Mouse (Mus musculus) mesoderm, embryonic 11.5 days (tissue): ENCODE results near the gene Trim29.

ENCODE experiments used
- DNase-seq: peaks from one replicate; pipeline ENCODE4 v3.0.0-alpha.2; 2012; ENCODE audit warnings: low read depth, low spot score

The Trim29 gene

DNA sequence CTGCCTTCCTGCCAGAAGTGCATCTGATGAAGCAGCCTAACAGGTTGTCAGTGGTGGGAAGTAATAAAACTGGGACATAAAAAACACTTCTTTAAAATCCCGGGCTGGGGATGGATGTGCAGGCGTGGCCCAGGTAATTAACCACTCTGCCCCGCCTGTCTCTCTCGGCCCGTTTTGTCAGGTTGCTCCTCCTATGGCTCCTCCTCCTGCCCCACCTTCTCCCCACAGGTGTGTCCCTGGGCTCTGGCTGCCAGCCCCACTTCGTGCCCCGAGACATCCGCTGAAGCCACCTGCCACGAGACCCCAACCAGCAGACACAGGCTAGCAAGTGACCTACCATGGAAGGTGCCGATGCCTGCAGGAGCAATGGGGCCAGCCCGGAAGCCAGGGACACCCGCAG lies at the start of gene Trim29:
Gene Trim29, plus strand, starts transcription at position 311 of the 400 bp plus-strand sequence.
- DNase-seq, result no peak

DNA sequence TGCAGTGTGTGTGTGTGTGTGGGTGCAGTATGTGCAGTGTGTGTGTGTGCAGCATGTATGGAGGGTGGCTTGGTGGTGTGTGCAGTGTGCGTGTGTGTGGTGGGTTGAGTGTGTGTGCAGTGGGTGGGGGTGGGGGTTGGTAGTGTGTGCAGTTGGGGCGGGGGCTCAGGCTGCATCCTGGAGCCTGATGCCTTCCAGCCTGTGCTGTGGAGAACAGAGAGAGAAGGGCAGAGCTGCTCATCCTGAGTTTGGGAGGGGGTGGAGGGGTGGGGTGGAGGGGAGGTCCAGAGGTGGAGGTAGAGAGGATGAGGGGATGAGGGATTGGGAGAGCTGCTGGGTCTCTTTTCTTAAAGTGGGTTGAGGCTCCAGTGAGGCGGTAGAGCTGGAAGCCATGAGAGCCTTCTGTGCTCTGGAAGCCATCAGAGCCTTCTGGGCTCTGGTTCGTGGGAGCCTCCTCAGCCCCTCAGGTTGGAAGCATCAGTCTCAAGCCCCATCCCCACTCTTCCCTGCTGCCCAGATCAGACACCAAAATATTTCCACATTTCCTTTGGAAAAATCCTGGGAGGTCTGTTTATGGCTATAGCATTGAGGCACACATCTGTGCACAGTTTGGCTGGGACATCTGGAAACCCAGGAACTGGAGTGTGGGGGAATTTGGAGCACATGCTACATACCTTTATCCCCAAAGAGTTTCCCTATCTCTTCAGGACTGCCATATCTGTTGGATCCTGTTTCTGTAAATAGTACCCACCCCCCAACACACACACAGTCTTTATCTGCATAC lies 49.3 kb upstream of the Trim29 start:
- DNase-seq, result peak; percentile 66

GRCm38 (mm10) chr9:43261941-43262340 lies 48.7 kb upstream of the Trim29 start:
- DNase-seq, result no peak

GRCm38 (mm10) chr9:43262390-43262789 lies 48.3 kb upstream of the Trim29 start:
- no peak for DNase-seq

GRCm38 (mm10) chr9:43262811-43263550 lies 47.7 kb upstream of the Trim29 start:
- no peak for DNase-seq

DNA sequence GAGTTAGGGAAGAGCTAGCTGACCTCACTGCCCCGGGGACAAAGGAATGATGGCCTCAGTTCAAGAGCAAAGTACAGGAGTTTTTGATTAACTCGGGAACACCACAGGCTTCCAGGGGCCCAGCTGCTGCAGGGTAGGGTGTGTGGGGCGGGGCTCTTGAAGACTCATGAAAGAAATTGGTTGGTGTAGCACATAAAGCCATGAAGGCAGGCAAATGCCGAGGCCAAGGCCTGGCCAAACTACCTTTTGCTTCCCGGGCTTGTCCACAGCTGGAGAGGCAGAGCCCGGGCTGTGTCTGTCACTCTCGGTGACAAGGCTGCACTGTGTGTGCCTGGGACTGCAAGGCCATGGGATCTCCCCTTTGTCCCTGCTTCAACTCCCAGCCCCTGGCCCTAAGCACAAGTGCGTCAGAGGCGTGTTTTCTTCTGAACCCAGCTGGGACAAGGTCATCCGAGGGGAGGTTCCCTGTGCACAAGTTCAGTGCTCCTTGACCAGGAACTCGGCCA lies 46.6 kb upstream of the Trim29 start:
- peak; percentile 65 for DNase-seq

DNA sequence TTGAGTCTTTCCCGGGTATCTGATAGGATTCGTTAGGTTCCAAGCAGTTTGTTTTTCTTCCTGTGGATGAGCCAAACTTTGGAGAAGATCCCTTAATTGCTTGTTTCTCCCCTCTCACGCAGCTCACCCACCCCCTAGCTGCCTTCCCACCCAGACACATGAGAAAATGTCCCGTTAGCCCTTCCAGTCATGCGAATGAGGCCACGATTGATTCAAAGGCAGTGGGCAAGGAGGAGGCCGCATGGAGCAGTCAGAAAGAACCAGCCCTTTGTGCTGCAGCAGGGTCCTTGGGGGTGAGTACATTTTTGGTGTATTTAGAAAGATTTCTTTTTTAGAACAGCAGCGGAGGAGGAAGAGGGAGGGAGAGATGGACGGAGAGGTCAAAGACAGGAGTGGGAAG lies 45.5 kb upstream of the Trim29 start:
- no peak for DNase-seq

- DNase-seq, result no peak
Observed at GRCm38 (mm10) chr9:43267357-43267756, 43.3 kb upstream of the Trim29 start.

- no peak for DNase-seq
Observed at GRCm38 (mm10) chr9:43269166-43269565, 41.5 kb upstream of the Trim29 start.

DNA sequence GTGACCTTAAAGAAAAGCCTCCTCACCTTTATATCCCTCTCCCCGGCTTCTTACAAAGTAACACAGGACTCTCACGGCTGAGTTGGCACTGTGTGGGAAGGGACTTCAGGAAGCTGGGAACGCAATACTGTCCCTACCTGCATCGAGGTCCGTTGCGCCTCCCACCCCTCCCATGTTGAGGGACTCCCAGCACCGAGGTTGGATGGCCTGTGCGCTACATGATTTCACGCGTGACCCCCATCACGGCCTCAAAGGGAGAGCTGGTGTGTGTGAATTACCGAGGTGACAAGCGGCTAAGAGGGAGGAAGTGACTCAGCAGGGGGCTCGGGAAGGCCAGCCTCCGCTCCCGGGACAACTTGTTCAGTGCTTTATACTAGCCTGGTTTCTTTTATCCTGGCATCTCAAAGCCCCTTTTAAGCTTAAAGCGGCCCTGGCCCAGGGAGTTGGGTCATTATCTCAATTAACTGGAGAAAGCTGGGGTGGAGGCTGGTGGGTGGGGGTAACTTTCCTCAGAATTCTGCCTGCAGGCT lies 39.9 kb upstream of the Trim29 start:
- no peak for DNase-seq

DNA sequence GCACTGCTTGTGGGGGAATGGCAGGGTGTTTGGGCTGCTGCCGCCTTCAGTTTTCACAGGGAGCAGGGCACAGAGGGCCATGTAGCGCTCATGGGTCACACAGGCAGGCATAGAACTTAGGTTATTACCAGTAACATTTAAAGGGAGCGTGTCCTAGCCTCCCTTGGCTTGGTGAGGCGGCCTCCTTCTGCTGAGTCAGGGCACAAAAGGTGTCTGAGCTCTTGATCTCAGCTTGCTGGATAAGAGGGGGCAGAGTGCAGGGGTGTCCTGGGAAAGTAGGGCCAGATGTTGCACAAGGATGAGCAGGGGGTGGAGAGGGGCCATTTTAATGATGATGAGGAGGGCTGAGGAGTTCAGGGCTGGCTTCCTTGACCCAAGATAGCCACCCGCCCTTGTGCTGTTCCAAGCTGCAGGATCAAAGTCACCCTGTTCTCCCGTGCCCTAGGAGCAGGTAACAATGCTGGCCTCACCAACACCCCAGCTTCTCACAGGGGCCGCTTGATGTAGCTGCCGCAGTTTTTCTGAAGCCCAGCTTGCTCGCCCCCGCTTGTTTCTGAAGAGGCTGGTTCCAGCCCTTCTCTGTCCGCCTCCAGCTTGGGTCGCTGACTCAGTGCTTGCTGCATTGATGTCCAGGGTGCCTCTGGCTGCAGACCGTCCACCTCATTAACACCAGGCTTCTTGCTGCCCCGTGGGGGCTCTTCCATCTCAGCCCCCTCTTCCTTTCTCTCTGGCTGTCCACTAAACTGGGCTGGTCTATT lies 38.7 kb upstream of the Trim29 start:
- DNase-seq, result no peak

GRCm38 (mm10) chr9:43273735-43274134 lies 36.9 kb upstream of the Trim29 start:
- no peak for DNase-seq

DNA sequence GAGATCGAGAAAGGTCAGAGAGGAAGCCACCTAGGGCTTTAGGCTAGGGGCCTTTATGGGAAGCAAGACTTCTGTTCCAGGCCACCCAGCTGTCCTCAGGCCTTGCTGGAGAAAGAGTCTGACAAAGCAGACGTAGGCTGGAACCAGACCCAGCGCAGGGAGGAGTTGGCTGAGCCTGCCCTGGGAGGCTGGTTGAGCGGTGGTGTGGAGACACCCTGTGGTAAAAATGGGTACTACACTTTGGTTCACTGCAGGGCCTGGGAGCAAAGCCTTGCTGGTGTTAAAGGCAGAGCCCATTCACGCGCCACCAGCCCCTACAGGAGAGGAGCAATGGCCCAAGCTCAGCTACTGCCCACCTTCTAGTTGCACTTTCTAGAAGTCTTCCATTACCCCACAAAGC lies 26.4 kb upstream of the Trim29 start:
- DNase-seq, result peak; percentile 92

- DNase-seq, result no peak
Observed at GRCm38 (mm10) chr9:43285281-43285680, 25.4 kb upstream of the Trim29 start.

DNA sequence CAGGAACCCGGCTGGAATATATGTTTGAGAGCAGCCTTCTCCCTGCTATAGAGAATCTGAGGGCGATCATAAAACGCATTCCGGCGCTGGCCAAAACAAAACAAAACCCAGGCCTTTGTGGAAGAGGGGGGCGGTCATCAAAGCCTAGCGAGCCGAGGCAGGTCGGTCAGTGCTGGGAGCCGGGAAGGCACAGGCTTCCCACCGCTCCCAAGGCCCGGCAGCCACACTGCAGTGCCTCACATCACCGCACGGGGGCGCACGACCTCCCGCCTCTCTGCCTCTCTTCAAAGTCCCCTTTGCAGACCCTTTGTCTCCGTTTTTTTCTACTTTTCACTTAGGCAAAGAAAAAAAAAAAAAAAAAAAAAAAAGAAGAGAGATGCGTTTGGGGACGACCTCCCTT lies 23.8 kb upstream of the Trim29 start:
- peak; percentile 76 for DNase-seq

DNA sequence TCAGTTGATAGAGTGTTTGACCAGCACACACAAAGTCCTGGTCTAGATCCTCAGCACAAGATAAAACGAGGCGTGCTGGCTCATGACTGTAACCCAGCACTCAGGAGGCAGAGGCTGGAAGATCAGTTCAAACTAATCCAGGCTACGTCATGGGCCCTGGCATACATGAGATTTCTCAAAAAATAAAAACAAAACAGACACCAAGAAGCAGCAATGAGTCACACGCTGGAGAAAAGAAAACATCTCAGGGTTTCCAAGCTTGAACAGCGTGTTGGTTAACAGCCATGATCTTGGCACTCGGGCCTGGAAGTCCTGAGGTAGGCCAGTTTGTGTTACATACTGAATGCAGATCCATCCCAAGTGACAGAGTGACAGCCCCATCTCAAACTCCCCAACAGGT lies 17.6 kb upstream of the Trim29 start:
- DNase-seq, result no peak

GRCm38 (mm10) chr9:43300394-43300793 lies 10.3 kb upstream of the Trim29 start:
- DNase-seq, result no peak

DNA sequence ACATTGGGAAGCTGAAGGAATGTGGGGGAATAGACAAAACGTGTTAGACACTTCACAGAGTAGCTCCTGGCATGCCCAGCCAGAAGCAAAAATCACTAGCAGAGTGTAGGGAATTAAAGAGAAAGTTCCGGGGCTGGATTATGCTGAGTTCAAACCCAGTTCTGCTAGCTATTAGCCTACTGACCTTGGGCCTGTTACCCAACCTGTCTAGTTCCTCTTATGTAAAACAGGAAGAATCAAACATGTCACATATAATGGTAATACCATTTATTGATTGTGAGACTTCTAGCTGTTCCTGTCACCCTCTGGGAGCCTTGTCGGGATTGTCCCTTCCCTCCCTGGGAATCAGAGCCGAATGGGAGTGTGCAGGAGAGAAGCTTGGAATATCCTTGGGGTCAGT lies 7.7 kb upstream of the Trim29 start:
- no peak for DNase-seq

DNA sequence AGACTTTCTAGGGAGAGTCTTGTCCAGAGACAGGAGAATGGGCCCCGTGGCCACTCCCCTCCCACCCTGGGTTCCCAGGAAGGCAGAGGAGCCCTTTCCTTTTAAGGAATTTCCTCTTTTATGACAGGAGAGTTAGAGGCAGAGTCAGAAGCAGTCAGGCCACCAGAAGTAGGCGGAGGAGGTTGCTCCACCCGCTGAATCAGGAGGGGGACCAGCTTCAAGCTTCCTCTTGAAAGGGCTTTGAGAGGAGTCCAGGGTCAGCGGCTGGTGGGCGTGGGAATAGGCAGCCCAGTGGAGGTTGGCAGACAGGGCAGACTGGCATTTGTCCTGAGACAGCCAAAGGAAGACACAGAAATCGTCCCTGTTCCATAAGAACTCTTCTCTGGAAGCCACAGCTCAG lies 4.8 kb upstream of the Trim29 start:
- DNase-seq, result no peak

DNA sequence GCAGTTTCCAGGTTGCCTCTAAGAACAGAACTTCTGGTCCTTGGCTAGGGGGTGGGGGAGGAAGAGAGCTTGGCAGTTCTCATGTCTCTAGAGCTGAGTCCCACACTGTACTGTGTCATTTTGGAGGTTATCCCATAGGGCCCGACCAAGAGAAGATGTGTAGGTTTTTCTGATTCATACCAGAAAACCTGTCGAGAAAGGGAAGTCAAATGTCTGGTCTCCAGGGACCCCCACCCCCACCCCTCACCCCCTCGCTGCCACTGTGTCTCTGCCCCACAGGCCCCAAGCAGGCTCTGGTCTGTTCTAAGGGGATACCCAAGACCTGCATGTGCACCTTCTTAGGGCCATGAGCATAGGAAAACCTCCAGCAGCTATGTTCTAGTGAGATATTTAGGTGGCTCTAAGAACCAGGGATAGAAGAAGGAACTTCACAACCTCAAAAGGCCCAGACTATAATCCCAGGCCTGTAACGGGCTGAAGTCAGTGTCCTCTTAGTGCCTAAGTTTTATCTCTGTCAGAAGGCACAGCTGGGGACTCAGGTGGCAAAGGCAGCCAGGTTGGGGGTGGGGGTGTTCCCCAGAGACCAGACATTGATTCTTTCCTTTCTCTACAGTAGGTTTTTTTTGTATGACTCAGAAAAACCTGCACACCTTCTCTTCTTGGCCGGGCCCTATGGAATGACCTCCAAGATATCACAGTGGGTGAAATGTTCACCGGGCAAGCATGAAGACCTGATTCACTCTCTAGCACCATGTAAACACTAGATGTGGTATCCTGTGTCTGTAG lies 1.4 kb upstream of the Trim29 start:
- no peak for DNase-seq

DNA sequence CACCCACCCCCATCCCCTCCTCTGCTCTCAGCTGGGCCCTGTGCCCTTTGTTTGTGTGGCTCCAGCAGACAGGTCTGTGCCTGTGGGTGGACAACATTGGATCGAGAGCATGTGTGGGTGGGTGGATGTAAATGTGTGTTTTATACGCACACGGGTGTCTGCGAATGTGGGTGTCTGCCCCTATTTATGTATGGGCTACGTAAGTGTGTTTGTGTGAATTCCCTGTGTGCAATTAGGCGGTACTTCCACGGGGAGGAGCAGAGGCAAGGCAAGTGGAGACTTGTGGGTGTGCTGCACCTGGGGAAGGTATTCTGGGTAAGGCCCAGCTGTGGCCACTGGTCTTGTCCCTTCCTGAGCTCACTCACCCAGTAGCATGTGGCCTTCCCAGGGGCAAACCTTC lies 1.5 kb downstream of the Trim29 start:
- DNase-seq, result no peak
